Mouse (Mus musculus): ENCODE measurements around the gene Rgcc. TPM values are rescaled to one million over a fixed set of nuclear protein-coding genes. Genes with fewer than 3 reads are reported as not detected.

Gene Rgcc
- polyA plus RNA-seq, 1 experiment from 2014 or later: 71.6 TPM

DNA sequence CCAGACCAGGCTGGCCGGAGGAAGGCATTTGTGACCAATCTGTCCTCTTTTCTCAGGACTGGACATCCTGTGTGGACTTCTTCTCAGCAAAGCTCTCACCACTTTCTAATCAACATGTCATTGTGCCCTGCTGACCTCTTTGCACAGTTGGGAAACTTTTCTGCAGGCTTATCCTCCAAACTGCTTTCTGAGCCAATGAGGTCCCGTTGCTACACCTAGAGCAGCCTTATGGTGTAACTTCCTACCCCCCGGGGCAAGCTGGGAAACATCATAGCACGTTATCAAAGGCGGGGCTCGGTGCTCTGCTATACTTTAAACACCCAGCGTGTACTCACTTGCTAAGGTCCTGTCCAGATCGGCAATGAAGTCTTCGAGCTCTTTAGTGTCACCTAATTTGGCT is 11.5 kb downstream of the Rgcc start:
- Histone ChIP-seq H3K9ac (no peak overlapping the region), H3K9me3 (no peaks in the 10 kb centered on the region), H3K4me1 (peaks cover 9% of the 10 kb centered on the region; the same call in 1 of the 2 replicates), H3K4me2 (no peak overlapping the region; the same call in 1 of the 2 replicates), H3K27ac (no peak overlapping the region), H3K36me3 (no peaks in the 10 kb centered on the region), H3K27me3 (replicated peaks) (no peaks in the 10 kb centered on the region), H3K4me3 (replicated peaks) (no peak overlapping the region)
- WGBS: 31% methylated on average over 9 of the region's 9 CpGs
- no peak for ATAC-seq (ENCODE audit: insufficient read depth, low FRiP score, low read depth)

DNA sequence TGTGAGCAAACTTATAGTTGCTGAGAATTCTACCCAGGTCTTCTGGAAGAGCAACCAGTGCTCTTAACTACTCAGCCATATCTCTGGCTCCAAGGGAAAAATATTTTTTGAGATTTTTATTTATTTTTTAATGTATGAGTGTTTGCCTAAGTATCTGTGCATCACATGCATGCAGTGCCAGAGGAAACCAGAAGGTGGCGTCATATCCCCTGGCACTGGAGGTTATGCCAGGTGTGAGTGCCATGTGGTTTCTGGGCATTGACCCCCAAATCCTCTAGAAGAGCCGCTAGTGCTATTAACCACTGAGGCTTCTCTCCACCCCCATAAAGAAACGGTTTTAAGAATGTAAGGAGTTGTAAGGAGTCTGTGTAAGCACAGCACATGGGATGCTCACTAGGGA is 13.2 kb downstream of the Rgcc start:
- H3K4me1 ChIP-seq: peaks cover 9% of the 10 kb centered on the region; the same call in 1 of the 2 replicates
- no peaks in the 10 kb centered on the region for H3K27me3 ChIP-seq (replicated peaks)
- H3K9ac ChIP-seq: no peak overlapping the region
- 67% methylated on average over 3 of the region's 3 CpGs for WGBS
- no peaks in the 10 kb centered on the region for H3K9me3 ChIP-seq
- H3K27ac ChIP-seq: no peak overlapping the region
- no peaks in the 10 kb centered on the region for H3K36me3 ChIP-seq
- no peak overlapping the region for H3K4me3 ChIP-seq (replicated peaks)
- no peak overlapping the region for H3K4me2 ChIP-seq
- no peak for ATAC-seq (ENCODE audit: insufficient read depth, low FRiP score, low read depth)

DNA sequence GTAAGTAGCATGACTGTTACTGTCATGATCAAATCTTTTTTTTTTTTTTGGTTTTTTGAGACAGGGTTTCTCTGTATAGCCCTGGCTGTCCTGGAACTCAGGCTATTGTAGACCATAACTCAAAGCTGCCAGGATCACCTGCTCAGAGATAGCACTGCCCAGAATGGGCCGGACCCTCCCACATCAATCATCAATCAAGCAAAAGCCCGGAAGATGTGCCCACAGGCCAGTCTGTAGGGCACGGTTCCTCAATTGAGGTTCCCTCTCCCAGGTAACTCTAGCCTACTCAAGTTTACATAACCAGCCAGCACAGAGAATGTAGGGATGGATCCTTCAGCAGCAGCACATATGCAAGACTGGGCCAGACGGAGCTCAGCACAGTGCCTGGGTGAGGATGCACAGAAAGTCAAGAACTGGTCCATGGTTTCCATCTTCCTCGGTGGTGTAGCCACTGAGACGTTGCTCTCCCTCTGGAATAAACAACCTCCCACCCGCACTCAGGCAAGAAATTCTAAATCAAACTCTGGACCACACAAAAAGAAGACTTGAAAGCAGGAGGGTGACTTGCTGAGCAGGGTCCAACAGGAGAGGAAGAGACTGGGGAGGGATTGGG is 14.1 kb downstream of the Rgcc start:
- H3K27me3 ChIP-seq (replicated peaks): no peaks in the 10 kb centered on the region
- peaks cover 9% of the 10 kb centered on the region; the same call in 1 of the 2 replicates for H3K4me1 ChIP-seq
- H3K27ac ChIP-seq: no peak overlapping the region
- WGBS: 78% methylated on average over 7 of the region's 7 CpGs
- H3K9me3 ChIP-seq: no peaks in the 10 kb centered on the region
- H3K9ac ChIP-seq: no peak overlapping the region
- H3K4me2 ChIP-seq: no peak overlapping the region
- no peaks in the 10 kb centered on the region for H3K36me3 ChIP-seq
- no peak overlapping the region for H3K4me3 ChIP-seq (replicated peaks)
- no peak for ATAC-seq (ENCODE audit: insufficient read depth, low FRiP score, low read depth)

DNA sequence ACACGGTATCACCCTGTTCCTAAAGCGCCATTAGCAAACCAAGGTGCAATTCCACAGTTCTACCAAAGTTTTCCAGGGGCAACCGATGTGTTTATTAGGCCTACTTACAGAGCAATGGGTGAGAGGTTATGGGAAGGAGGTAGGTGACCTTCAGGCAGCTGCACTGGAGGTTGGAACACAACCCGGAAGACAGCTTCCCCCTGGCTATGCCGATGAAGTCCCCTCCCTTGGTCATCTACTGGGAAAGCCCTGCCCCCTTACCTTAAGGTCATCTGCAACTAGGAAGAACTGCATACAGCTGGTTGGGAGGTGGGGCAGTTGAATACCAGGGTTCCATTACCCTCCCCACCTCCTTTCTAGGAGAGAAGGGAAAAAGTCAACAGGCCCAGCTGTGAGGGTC is 15.9 kb downstream of the Rgcc start:
- 0 out of 2 replicates have a peak, but pooled peaks cover 4% of the 10 kb centered on the region for H3K4me1 ChIP-seq
- 94% methylated on average over 5 of the region's 5 CpGs for WGBS
- no peak for ATAC-seq (ENCODE audit: insufficient read depth, low FRiP score, low read depth)
- no peaks in the 10 kb centered on the region for H3K36me3 ChIP-seq
- H3K9ac ChIP-seq: no peak overlapping the region
- H3K4me2 ChIP-seq: no peak overlapping the region
- H3K27me3 ChIP-seq (replicated peaks): no peaks in the 10 kb centered on the region
- no peaks in the 10 kb centered on the region for H3K9me3 ChIP-seq
- H3K27ac ChIP-seq: no peak overlapping the region
- no peak overlapping the region for H3K4me3 ChIP-seq (replicated peaks)

DNA sequence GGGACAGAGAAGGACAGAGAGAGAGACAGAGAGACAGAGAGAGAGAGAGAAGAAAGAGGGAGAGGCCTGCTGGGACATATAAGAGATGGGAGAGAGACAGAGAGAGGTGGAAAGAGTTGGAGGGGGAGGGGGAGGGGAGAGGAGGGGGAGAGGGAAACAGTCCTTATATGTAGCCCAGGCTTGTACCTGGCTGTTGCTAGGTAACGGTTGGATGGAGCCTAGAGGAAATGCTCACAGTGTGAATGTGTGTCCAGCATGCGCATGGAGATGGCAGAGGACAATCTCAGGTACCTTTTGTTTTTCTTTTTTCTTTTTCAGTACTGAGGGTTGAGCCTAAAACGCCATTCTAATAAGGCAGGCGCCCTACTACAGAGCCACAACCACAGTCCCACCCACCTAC is 16.8 kb downstream of the Rgcc start:
- H3K4me1 ChIP-seq: no peaks in the 10 kb centered on the region
- H3K27me3 ChIP-seq (replicated peaks): no peaks in the 10 kb centered on the region
- H3K4me2 ChIP-seq: no peak overlapping the region
- no peaks in the 10 kb centered on the region for H3K36me3 ChIP-seq
- ATAC-seq (ENCODE audit: insufficient read depth, low FRiP score, low read depth): no peak
- no peak overlapping the region for H3K27ac ChIP-seq
- no peak overlapping the region for H3K9ac ChIP-seq
- H3K4me3 ChIP-seq (replicated peaks): no peak overlapping the region
- 86% methylated on average over 4 of the region's 4 CpGs for WGBS
- no peaks in the 10 kb centered on the region for H3K9me3 ChIP-seq

DNA sequence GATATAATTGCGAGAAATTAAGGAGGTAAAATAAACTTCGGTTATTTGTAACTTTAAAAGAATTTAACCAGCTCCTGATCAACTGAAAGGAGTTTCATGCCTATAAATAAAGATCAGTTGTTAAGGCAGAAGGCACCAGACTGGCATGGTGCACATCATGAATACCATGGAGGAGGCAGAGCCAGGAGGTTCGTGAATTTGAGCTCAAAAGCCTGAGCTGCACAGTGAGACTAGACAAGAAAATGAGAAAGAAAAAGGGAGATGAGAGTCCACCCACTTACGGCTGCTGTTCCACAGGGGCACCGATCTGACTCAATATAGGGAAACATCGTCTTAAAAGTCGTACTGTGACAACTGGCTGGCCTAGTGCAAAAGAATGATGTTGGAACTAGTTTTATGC is 17.5 kb downstream of the Rgcc start:
- Histone ChIP-seq H3K4me2 (no peak overlapping the region), H3K27me3 (replicated peaks) (no peaks in the 10 kb centered on the region), H3K9ac (no peak overlapping the region), H3K4me3 (replicated peaks) (no peak overlapping the region), H3K36me3 (no peaks in the 10 kb centered on the region), H3K4me1 (no peaks in the 10 kb centered on the region), H3K27ac (no peak overlapping the region), H3K9me3 (no peaks in the 10 kb centered on the region)
- no peak for ATAC-seq (ENCODE audit: insufficient read depth, low FRiP score, low read depth)
- WGBS: 92% methylated on average over 7 of the region's 7 CpGs

DNA sequence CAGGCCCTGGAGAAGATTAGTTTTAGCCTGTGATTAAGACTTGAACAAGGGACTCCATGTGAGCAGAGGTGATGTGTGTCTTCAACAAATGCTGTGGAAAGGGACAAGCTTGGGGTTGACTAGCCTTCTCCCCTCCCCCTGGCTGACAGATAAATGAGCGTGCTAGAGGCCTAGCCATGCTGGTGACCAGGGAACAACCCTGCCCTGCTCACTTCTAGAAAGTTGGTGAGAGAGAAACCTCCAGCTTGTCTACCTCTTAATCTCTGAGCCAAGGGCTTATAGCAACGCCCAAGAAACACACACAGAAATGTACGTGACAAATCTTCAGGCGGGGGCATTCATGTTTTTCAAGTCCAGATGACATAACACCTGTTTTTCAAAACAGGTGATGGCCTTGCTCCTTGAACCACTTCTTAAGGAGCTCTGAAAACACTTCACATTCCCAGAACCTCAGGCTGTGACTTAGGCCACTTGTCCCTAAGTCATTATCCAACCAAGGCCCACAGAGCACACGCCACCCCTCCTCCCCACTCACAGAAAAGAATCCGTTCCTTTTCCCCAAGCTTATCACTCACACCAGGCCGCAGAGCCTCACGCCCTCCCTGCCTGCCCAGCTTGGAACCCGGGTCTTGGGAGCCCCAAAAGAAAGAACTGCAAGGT is 19.4 kb downstream of the Rgcc start:
- H3K4me1 ChIP-seq: no peaks in the 10 kb centered on the region
- no peaks in the 10 kb centered on the region for H3K27me3 ChIP-seq (replicated peaks)
- H3K36me3 ChIP-seq: no peaks in the 10 kb centered on the region
- H3K4me2 ChIP-seq: no peak overlapping the region
- no peak overlapping the region for H3K4me3 ChIP-seq (replicated peaks)
- no peak overlapping the region for H3K9ac ChIP-seq
- no peak overlapping the region for H3K27ac ChIP-seq
- no peak for ATAC-seq (ENCODE audit: insufficient read depth, low FRiP score, low read depth)
- 76% methylated on average over 9 of the region's 9 CpGs for WGBS
- H3K9me3 ChIP-seq: no peaks in the 10 kb centered on the region

DNA sequence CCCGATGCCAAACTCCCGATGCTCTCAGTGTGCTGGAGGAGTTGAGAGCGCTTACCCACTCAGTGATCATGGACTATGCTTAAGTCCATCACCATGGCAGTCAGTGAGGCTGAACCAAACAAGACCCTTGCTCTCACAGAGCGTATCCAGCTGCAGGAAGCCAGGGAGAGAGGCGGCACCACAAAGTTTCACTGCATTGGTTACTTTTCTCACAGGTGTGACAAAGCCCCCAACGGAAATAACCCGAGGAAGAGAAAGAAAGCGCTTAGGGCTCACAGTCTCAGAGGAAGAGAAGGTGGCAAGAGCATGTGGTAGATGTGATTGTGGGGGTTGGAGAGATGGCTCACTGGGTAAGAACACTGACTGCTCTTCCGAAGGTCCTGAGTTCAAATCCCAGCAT is 21.0 kb downstream of the Rgcc start:
- WGBS: 83% methylated on average over 9 of the region's 9 CpGs
- Histone ChIP-seq H3K36me3 (no peaks in the 10 kb centered on the region), H3K4me3 (replicated peaks) (no peak overlapping the region), H3K4me1 (no peaks in the 10 kb centered on the region), H3K9me3 (no peaks in the 10 kb centered on the region), H3K9ac (no peak overlapping the region), H3K27ac (no peak overlapping the region), H3K27me3 (replicated peaks) (no peaks in the 10 kb centered on the region), H3K4me2 (no peak overlapping the region)
- ATAC-seq (ENCODE audit: insufficient read depth, low FRiP score, low read depth): no peak

DNA sequence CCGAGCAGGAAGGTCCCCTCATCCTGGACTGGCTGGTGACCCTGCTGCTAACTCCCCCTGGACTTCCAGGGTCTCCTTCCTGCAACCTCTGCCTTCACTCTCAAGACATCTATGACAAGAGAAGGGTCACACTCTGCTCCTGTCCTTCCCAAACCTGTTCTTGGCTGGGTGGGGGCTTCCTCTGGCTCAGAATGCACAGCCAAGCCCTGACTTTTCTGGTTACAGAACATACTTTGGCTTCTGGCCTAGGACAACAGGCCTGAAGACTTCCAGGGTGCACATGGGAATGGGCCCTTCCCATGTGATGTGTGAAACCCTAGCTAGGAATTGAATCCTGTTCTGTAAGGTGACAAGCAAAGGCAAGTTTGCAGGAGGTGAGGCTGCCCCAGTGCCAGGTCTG is 22.0 kb downstream of the Rgcc start:
- 73% methylated on average over 1 of the region's 1 CpGs for WGBS
- H3K9ac ChIP-seq: no peak overlapping the region
- no peak overlapping the region for H3K4me3 ChIP-seq (replicated peaks)
- no peaks in the 10 kb centered on the region for H3K27me3 ChIP-seq (replicated peaks)
- H3K9me3 ChIP-seq: no peaks in the 10 kb centered on the region
- no peaks in the 10 kb centered on the region for H3K36me3 ChIP-seq
- no peak overlapping the region for H3K27ac ChIP-seq
- no peak overlapping the region for H3K4me2 ChIP-seq
- no peaks in the 10 kb centered on the region for H3K4me1 ChIP-seq
- no peak for ATAC-seq (ENCODE audit: insufficient read depth, low FRiP score, low read depth)

DNA sequence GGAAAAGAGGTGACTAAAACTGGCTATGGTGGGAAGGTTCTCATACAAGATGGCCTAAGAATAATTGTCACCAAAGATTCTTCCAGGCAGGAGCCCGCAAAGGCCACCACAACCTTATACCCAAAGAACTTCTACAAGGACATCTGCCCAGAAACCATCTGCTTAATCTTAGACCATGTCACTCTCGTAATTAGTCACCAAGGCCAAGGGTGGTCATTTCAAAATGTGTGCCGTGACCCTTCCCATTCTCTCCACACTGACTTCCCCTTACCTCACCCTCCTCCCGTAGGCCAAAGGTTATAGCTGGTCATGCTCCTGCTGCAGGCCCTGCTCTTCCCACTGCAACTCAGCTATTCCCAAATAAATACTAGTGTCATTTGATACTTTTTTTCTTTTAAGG is 22.5 kb downstream of the Rgcc start:
- H3K9ac ChIP-seq: no peak overlapping the region
- no peaks in the 10 kb centered on the region for H3K36me3 ChIP-seq
- H3K27me3 ChIP-seq (replicated peaks): no peaks in the 10 kb centered on the region
- no peaks in the 10 kb centered on the region for H3K4me1 ChIP-seq
- H3K27ac ChIP-seq: no peak overlapping the region
- ATAC-seq (ENCODE audit: insufficient read depth, low FRiP score, low read depth): no peak
- no peaks in the 10 kb centered on the region for H3K9me3 ChIP-seq
- WGBS: 81% methylated on average over 4 of the region's 4 CpGs
- no peak overlapping the region for H3K4me3 ChIP-seq (replicated peaks)
- H3K4me2 ChIP-seq: no peak overlapping the region

DNA sequence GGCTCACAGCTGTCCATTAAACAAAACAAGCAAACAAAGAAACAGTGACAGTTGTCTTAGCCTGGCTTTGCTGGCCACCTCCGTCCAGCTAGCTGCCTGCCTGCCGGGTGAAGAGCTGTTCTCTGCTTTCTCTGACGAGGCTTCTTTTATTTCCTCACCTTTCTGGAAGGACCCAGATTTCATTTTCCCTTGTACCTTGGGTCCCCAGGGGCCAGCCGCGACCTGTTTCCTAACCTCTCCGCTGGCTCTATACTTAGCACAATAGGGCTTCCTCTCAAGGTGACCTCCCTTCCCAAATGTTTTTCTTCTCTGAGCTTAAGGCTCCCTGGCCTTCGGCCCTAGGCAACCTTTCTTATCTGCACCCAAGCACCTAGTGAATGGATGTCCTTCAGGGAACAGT is 23.5 kb downstream of the Rgcc start:
- Histone ChIP-seq H3K4me1 (no peaks in the 10 kb centered on the region), H3K36me3 (no peaks in the 10 kb centered on the region), H3K4me2 (no peak overlapping the region), H3K9me3 (no peaks in the 10 kb centered on the region), H3K9ac (no peak overlapping the region), H3K4me3 (replicated peaks) (no peak overlapping the region), H3K27ac (no peak overlapping the region), H3K27me3 (replicated peaks) (no peaks in the 10 kb centered on the region)
- 55% methylated on average over 7 of the region's 7 CpGs for WGBS
- ATAC-seq (ENCODE audit: insufficient read depth, low FRiP score, low read depth): no peak

DNA sequence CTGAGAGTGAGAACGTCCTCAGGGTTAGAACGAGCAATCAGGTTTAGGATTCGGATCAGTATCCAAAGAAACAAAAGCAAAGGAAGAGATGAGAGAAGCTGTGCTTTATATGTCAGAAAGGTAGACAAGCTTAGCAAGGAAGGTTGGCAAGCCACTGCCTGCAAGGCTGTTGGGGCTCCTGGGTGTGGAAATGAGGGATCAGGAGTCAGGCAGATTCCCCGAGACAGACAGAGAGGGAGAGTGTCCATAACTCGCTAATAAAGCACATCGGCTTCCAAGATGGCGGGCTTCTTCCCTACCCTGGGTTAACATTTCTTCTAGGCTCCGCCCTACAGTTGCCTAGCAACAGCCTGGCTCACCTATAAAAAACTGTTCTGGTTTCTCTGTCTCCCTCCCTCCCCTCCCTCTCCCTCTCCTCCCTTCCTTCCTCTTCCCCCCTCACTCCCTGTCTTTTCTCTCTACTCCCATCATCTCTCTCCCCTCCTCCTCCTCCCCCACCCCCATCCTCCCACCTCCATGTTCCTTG is 25.5 kb downstream of the Rgcc start:
- H3K4me3 ChIP-seq (replicated peaks): no peak overlapping the region
- 82% methylated on average over 8 of the region's 8 CpGs for WGBS
- H3K4me1 ChIP-seq: no peaks in the 10 kb centered on the region
- no peak overlapping the region for H3K9ac ChIP-seq
- H3K9me3 ChIP-seq: no peaks in the 10 kb centered on the region
- no peak overlapping the region for H3K4me2 ChIP-seq
- H3K27ac ChIP-seq: no peak overlapping the region
- no peak for ATAC-seq (ENCODE audit: insufficient read depth, low FRiP score, low read depth)
- H3K36me3 ChIP-seq: no peaks in the 10 kb centered on the region
- no peaks in the 10 kb centered on the region for H3K27me3 ChIP-seq (replicated peaks)
